Mouse (Mus musculus): ENCODE results near the gene Tmcc3. TPM values are rescaled to one million over a fixed set of nuclear protein-coding genes. Genes with fewer than 3 reads are reported as not detected.
A peak's percentile ranks its signal among the peaks of the same experiment; 100 is the strongest.

Gene Tmcc3
- polyA plus RNA-seq, 1 experiment from 2014 or later, result 3.2 TPM

DNA sequence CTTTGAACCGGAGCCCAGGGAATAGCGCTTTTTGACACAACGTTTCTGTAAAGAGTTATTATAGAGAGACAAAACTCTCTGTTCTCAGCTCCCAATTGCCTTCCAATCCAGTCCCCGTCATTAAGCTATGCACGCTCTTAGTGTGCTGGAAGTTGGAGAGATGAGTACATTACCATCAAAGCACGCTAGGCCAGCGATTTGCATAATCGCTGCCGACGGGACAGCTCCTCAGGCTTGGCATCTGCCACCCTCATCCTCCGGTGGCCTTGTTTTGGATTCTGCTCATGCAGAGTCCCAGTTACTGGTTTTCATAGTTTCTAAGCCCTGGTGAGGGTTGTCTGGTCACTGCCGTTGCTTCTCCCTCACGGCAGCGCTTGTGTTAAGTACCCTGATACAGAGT is 70.9 kb downstream of the Tmcc3 start:
- H3K4me1 ChIP-seq (replicated peaks), result peaks cover 27% of the 10 kb centered on the region
- no peak overlapping the region for H3K27ac ChIP-seq
- H3K27me3 ChIP-seq (ENCODE audit: insufficient read depth, poor library complexity, severe bottlenecking), result no peaks in the 10 kb centered on the region
- no peak for DNase-seq (ENCODE audit: low spot score)
- no peak overlapping the region for H3K4me3 ChIP-seq
- WGBS, result 87% methylated on average over 14 of the region's 14 CpGs
- H3K36me3 ChIP-seq, result peaks cover 11% of the 10 kb centered on the region
- peaks cover 28% of the 10 kb centered on the region for H3K9me3 ChIP-seq

DNA sequence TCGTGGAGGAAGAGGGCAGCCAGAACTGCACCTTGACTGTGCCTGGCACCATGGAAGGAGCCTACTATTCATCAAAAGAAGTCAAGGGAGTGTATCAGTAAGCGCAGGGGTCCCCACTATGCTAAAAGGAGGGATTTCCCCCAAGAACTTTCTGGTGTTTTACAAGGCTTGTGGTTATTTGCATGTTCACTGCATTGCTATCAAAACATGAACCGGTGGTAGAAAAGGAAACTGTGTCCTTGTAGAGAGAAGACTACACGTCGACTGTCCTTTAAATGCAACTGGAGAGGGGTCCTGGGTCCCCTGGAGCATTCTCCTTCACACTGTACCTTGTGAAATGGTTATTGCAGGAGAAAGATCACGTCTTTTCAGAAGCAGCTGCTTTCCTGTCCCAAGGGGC is 71.8 kb downstream of the Tmcc3 start:
- Histone ChIP-seq H3K27me3 (ENCODE audit: insufficient read depth, poor library complexity, severe bottlenecking) (no peaks in the 10 kb centered on the region), H3K4me1 (replicated peaks) (peaks cover 18% of the 10 kb centered on the region), H3K36me3 (peaks cover 11% of the 10 kb centered on the region), H3K4me3 (no peak overlapping the region), H3K9me3 (peaks cover 28% of the 10 kb centered on the region), H3K27ac (no peak overlapping the region)
- WGBS, result 87% methylated on average over 6 of the region's 6 CpGs
- no peak for DNase-seq (ENCODE audit: low spot score)

DNA sequence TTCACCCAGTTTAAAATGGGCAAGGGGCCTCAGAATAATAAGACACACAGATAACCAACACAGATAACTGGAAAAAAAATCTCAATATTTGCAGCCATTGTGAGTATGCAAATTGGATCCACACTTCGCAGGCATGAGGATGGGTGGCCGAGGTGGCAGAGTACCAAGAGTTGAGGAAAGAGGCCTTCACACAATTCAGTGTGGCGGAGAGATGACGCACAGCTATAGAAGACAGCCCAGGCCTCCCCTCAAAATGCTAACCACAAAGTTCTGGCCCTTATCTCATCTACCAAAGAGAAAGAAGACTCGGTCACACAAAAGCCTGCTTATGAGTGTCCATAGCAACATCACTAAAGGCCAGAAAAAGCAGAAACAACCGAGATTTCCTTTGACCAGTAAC is 77.5 kb downstream of the Tmcc3 start:
- Histone ChIP-seq H3K9me3 (peaks cover 30% of the 10 kb centered on the region), H3K4me1 (replicated peaks) (no peaks in the 10 kb centered on the region), H3K27me3 (ENCODE audit: insufficient read depth, poor library complexity, severe bottlenecking) (no peaks in the 10 kb centered on the region), H3K27ac (no peak overlapping the region), H3K4me3 (no peak overlapping the region), H3K36me3 (peaks cover 11% of the 10 kb centered on the region)
- WGBS, result 90% methylated on average over 6 of the region's 6 CpGs
- no peak for DNase-seq (ENCODE audit: low spot score)

DNA sequence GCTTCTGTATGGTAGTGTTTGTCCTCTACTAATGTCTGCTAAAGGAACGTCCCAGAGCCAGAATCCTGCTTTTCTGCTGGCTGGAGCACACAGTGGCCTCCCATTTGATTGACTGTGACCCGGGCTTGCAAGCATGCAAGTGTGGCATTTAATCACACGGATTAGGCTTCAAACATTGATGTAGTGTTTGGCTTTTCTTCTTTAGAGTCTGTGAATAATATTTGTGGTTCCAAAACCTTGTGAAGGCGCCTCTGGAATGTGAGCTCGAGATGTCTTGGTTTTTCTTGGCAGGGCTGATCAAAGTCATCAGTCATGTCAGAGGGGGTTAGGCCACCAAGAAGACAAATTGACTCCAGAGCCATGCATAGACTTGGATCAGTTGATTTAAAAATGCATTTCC is 79.3 kb downstream of the Tmcc3 start:
- Histone ChIP-seq H3K4me1 (replicated peaks) (no peaks in the 10 kb centered on the region), H3K27ac (no peak overlapping the region), H3K4me3 (no peak overlapping the region), H3K9me3 (peaks cover 12% of the 10 kb centered on the region), H3K36me3 (no peaks in the 10 kb centered on the region), H3K27me3 (ENCODE audit: insufficient read depth, poor library complexity, severe bottlenecking) (no peaks in the 10 kb centered on the region)
- 90% methylated on average over 5 of the region's 5 CpGs for WGBS
- no peak for DNase-seq (ENCODE audit: low spot score)

GRCm38 (mm10) chr10:94394286-94394685 is 82.5 kb downstream of the Tmcc3 start:
- no peaks in the 10 kb centered on the region for H3K36me3 ChIP-seq
- H3K27me3 ChIP-seq (ENCODE audit: insufficient read depth, poor library complexity, severe bottlenecking), result no peaks in the 10 kb centered on the region
- no peaks in the 10 kb centered on the region for H3K4me1 ChIP-seq (replicated peaks)
- H3K4me3 ChIP-seq, result no peak overlapping the region
- no peak for DNase-seq (ENCODE audit: low spot score)
- H3K27ac ChIP-seq, result no peak overlapping the region
- H3K9me3 ChIP-seq, result 0 out of 2 replicates have a peak, but pooled peaks cover 7% of the 10 kb centered on the region

DNA sequence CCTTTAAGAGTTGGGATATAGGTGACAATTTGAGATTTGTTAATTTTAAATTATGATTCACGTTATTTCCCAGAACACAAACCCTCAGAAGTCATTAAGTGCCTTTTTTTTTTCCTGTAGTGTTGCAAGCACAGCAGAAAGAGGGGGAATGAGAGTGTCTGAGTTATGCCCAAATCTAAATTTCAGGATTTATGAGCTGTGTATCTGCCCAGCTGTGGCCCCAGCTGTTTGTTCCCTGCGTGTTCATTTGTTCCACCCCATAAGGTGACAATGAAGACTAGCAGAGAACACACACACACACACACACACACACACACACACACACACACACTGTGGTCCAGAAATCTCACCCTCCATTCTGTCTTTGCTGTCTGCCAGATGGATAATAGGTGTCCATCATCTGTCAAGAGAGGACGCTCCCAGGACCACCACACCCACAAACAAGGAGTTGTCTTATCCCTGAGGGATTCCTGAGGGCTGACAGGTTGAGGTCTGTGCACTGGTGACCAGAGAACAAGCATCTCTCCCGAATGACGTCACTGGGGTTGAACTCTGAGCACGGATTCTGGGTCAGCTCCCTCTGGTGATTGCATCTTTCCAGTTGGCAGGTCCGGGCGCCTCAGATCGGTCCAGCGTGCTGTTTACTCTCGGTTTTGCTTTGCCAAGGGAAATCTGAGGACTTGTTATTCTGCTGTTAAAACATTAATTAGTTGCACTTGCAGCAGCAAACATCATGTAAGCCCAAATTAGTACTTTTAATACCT is 86.3 kb downstream of the Tmcc3 start:
- DNase-seq (ENCODE audit: low spot score), result no peak
- Histone ChIP-seq H3K4me3 (no peak overlapping the region), H3K36me3 (no peaks in the 10 kb centered on the region), H3K27me3 (ENCODE audit: insufficient read depth, poor library complexity, severe bottlenecking) (no peaks in the 10 kb centered on the region), H3K27ac (no peak overlapping the region), H3K9me3 (0 out of 2 replicates have a peak, but pooled peaks cover 5% of the 10 kb centered on the region), H3K4me1 (replicated peaks) (0 out of 2 replicates have a peak, but pooled peaks cover 4% of the 10 kb centered on the region)
- 79% methylated on average over 11 of the region's 11 CpGs for WGBS

DNA sequence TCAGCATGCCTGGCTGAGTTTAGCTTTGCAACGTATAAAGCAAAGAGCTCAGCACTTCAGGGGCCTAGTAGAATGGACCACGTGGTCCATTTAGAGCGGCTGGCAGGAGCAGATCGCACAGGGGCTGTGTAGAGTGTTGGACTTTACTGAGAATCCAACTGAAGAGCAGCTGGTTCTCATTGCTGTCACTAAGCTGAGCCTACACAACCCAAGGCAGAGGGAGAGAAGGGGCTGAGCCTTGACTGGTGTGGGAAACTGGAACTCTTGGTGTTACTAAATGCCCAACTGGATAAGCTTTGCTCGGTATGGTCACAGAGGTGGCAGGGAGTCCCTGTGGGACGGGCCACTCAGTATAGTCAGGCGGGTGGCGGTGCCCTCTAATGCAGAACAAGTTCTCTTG is 89.1 kb downstream of the Tmcc3 start:
- Histone ChIP-seq H3K36me3 (no peaks in the 10 kb centered on the region), H3K27me3 (ENCODE audit: insufficient read depth, poor library complexity, severe bottlenecking) (no peaks in the 10 kb centered on the region), H3K4me1 (replicated peaks) (peaks cover 9% of the 10 kb centered on the region; the same call in 1 of the 2 replicates), H3K9me3 (no peaks in the 10 kb centered on the region), H3K4me3 (no peak overlapping the region), H3K27ac (no peak overlapping the region)
- WGBS, result 90% methylated on average over 8 of the region's 8 CpGs
- no peak for DNase-seq (ENCODE audit: low spot score)

DNA sequence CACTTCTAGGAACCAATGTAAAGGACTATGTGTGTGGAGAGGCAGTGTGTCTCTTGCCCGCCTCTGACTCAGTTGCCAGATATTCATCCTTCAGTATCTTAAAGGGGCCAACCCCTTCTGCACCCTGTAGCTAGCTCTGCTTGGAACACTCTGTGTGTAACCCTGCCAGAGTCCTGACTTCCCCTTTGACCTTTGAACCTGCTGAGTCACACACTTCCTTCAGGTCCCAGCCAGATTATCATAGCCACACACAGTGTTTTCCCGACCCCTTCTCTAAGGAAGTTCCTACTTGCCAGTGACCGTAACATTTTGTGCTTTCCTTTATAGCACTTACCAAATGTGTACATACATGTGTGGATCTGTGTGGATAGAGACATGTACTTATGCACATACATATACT is 93.7 kb downstream of the Tmcc3 start:
- 65% methylated on average over 3 of the region's 3 CpGs for WGBS
- Histone ChIP-seq H3K4me3 (no peak overlapping the region), H3K36me3 (no peaks in the 10 kb centered on the region), H3K27me3 (ENCODE audit: insufficient read depth, poor library complexity, severe bottlenecking) (no peaks in the 10 kb centered on the region; the same call in 1 of the 2 replicates), H3K4me1 (replicated peaks) (peaks cover 11% of the 10 kb centered on the region; the same call in 1 of the 2 replicates), H3K9me3 (no peaks in the 10 kb centered on the region), H3K27ac (no peak overlapping the region)
- no peak for DNase-seq (ENCODE audit: low spot score)

DNA sequence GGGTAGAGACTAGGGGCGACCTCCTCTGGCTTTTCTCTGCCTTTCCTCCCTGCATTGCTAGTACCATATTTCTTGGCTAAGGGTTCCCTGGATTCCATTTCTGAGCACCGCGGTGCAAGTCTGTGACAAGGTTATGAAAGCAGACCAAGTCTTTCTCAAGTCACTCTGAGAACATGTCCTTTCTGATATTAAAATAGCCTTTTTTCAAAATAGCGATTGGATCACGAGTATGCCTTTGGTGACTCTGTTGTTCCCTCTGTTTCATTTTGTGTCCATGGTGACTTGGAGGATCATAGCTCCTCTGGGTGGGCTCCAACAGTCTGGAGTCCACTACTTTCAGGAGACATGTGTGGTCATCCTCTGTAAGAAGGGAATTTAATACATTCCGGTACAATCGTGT is 95.1 kb downstream of the Tmcc3 start:
- Histone ChIP-seq H3K27me3 (ENCODE audit: insufficient read depth, poor library complexity, severe bottlenecking) (no peaks in the 10 kb centered on the region; the same call in 1 of the 2 replicates), H3K4me1 (replicated peaks) (peaks cover 11% of the 10 kb centered on the region; the same call in 1 of the 2 replicates), H3K36me3 (no peaks in the 10 kb centered on the region), H3K4me3 (no peak overlapping the region), H3K9me3 (no peaks in the 10 kb centered on the region), H3K27ac (no peak overlapping the region)
- DNase-seq (ENCODE audit: low spot score), result no peak
- WGBS, result 94% methylated on average over 7 of the region's 7 CpGs

DNA sequence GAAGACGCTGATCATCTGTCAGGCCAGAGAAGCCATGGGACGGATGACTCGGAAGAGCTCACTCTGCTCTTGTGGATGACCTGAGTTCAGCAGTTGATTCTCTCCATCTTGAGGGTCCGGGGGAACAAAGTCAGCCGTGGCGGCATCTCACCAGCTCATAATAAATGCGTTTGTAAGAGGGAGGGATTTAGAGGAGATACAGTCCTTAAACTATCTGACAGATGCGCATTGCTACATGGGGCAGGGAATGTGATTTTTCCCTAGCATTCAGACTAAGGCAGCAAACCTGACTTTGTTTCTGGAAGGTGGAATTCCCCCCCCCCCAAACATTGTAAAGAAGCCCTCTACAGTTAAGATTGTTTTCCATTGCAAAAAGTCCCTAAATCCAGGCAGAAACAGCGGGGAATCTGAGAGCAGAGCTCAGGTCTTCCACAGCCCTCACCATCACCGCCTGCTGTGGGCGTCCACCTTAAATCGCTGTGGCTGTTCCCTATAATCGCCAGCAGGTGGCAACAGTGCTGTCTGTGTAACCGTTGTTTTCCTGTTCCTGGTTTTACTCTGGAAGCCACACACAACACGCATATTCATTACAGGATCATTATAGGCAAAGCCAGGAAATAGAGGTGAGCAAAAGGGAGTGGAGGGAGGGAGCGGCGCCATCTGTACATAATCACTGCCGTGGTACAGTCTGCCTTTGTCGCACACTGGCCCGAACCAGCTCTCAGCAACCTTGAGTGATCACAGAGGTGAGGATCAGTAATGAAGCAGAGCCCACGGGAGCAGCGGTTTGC is 96.8 kb downstream of the Tmcc3 start:
- H3K27me3 ChIP-seq (ENCODE audit: insufficient read depth, poor library complexity, severe bottlenecking), result no peaks in the 10 kb centered on the region; the same call in 1 of the 2 replicates
- H3K36me3 ChIP-seq, result no peaks in the 10 kb centered on the region
- DNase-seq (ENCODE audit: low spot score), result peak; percentile 76
- WGBS, result 31% methylated on average over 22 of the region's 22 CpGs
- H3K27ac ChIP-seq, result peak overlapping the region; percentile 51; the same call in 1 of the 2 replicates
- H3K9me3 ChIP-seq, result no peaks in the 10 kb centered on the region
- H3K4me3 ChIP-seq, result peak overlapping the region; percentile 41
- H3K4me1 ChIP-seq (replicated peaks), result peaks cover 15% of the 10 kb centered on the region

GRCm38 (mm10) chr10:94409661-94410060 is 97.9 kb downstream of the Tmcc3 start:
- no peaks in the 10 kb centered on the region; the same call in 1 of the 2 replicates for H3K27me3 ChIP-seq (ENCODE audit: insufficient read depth, poor library complexity, severe bottlenecking)
- WGBS, result 82% methylated on average over 6 of the region's 6 CpGs
- H3K9me3 ChIP-seq, result no peaks in the 10 kb centered on the region
- H3K36me3 ChIP-seq, result no peaks in the 10 kb centered on the region
- H3K4me3 ChIP-seq, result no peak overlapping the region
- DNase-seq (ENCODE audit: low spot score), result no peak
- peaks cover 22% of the 10 kb centered on the region for H3K4me1 ChIP-seq (replicated peaks)
- H3K27ac ChIP-seq, result no peak overlapping the region

- Histone ChIP-seq H3K27me3 (ENCODE audit: insufficient read depth, poor library complexity, severe bottlenecking) (no peaks in the 10 kb centered on the region; the same call in 1 of the 2 replicates), H3K9me3 (no peaks in the 10 kb centered on the region), H3K4me1 (replicated peaks) (peaks cover 27% of the 10 kb centered on the region), H3K36me3 (no peaks in the 10 kb centered on the region), H3K4me3 (no peak overlapping the region), H3K27ac (no peak overlapping the region)
- no peak for DNase-seq (ENCODE audit: low spot score)
- 85% methylated on average over 9 of the region's 9 CpGs for WGBS
Observed at GRCm38 (mm10) chr10:94411594-94411993, 99.8 kb downstream of the Tmcc3 start.
